Comparison of ENCODE assay signal across 7 mouse cellular contexts in genomic region chr1:164461726-164462125, GRCm38 (mm10). TPM values are rescaled to one million over a fixed set of nuclear protein-coding genes. Genes with fewer than 3 reads are reported as not detected.
DNase-seq lines count a peak whose midpoint lies in the region; ATAC-seq and TF ChIP-seq lines count a peak whose summit lies in the region.

No protein-coding gene starts in this region.

- H3K9ac ChIP-seq in hindbrain, postnatal 0 days (replicated peaks; ENCODE audit: low read length): peak overlapping the region; percentile 18; the same call in 1 of the 2 replicates
- H3K9ac ChIP-seq in neural tube, embryonic 15.5 days (replicated peaks): peak overlapping the region; percentile 29

- peaks cover 16% of the 10 kb centered on the region for H3K4me1 ChIP-seq in hindbrain, postnatal 0 days (ENCODE audit: insufficient read depth, low read length)
- peaks cover 34% of the 10 kb centered on the region for H3K4me1 ChIP-seq in neural tube, embryonic 15.5 days

- 0 out of 2 replicates have a peak overlapping the region, but pooled peaks have one; percentile 2 for H3K4me3 ChIP-seq in hindbrain, postnatal 0 days (ENCODE audit: low read length)
- H3K4me3 ChIP-seq in left cerebral cortex, adult 2 months: peak overlapping the region; percentile 38
- H3K4me3 ChIP-seq in neural tube, embryonic 15.5 days (replicated peaks): no peak overlapping the region

- H3K27ac ChIP-seq in hindbrain, postnatal 0 days: peak overlapping the region; percentile 36
- peak overlapping the region; percentile 90 for H3K27ac ChIP-seq in left cerebral cortex, adult 2 months
- H3K27ac ChIP-seq in neural tube, embryonic 15.5 days (replicated peaks): peak overlapping the region; percentile 5; the same call in 1 of the 2 replicates

- no peak for TF ChIP-seq CTCF in hindbrain, postnatal 0 days (IDR thresholded peaks at IDR 0.05; ENCODE audit: low read depth)
- TF ChIP-seq CTCF in left cerebral cortex, adult 2 months (IDR thresholded peaks at IDR 0.05): no peak

- no peaks in the 10 kb centered on the region for H3K27me3 ChIP-seq in hindbrain, postnatal 0 days (ENCODE audit: insufficient read depth, low read length)
- no peaks in the 10 kb centered on the region for H3K27me3 ChIP-seq in neural tube, embryonic 15.5 days (replicated peaks)

- 15% methylated on average over 10 of the region's 10 CpGs for whole genome bisulfite sequencing in hindbrain, postnatal 0 days
- WGBS in neural tube, embryonic 15.5 days: 25% methylated on average over 10 of the region's 10 CpGs

- ATAC-seq in hindbrain, postnatal 0 days: peak; percentile 22
- ATAC-seq in neural tube, embryonic 15.5 days (ENCODE audit: low FRiP score): no peak
- ATAC-seq in erythroid progenitor cell, adult 5-6 weeks (replicated peaks; ENCODE audit: low FRiP score, poor library complexity, severe bottlenecking): no peak

- no peaks in the 10 kb centered on the region for H3K36me3 ChIP-seq in hindbrain, postnatal 0 days (ENCODE audit: insufficient read depth, low read length)
- H3K36me3 ChIP-seq in neural tube, embryonic 15.5 days: no peaks in the 10 kb centered on the region

- peak; percentile 59 for DNase-seq in MN1 (ENCODE audit: low spot score)
- DNase-seq in adrenal gland, postnatal 25 days: peak; percentile 56
- DNase-seq in gastrocnemius, adult 18-20 months (ENCODE audit: low spot score): peak; percentile 46
- DNase-seq in hindbrain, postnatal 0 days (ENCODE audit: low spot score): peak; percentile 62
- DNase-seq in left cerebral cortex, adult 2 months (ENCODE audit: extremely low spot score in 1 of 2, low spot score in 2 of 2): peak; percentile 81 to 84

- peak overlapping the region; percentile 41 for H3K4me2 ChIP-seq in hindbrain, postnatal 0 days (ENCODE audit: low read depth, low read length)
- peak overlapping the region; percentile 43 for H3K4me2 ChIP-seq in neural tube, embryonic 15.5 days

- H3K9me3 ChIP-seq in hindbrain, postnatal 0 days (ENCODE audit: low read length): no peaks in the 10 kb centered on the region
- H3K9me3 ChIP-seq in neural tube, embryonic 15.5 days (replicated peaks): no peaks in the 10 kb centered on the region

- intact Hi-C loops in left cerebral cortex, adult 2 months (cut with DNase I): loop anchor here (1.0 to 2.0 kb wide), 3 partner anchors 81 to 223 kb away; no protein-coding TSS in a partner anchor

RNA-seq across cellular contexts. Expression of gene Atp1b1, which starts 3.6 kb away (rescaled TPM):
- total RNA-seq in adrenal gland, postnatal 25 days (2021): 64.2 and 66.9 TPM in 2 replicates
- 100 to 1,000 TPM; 179 to 280 TPM for total RNA-seq in gastrocnemius, adult 18-20 months (2021)
- total RNA-seq in hindbrain, postnatal 0 days (2014; rRNA removed): 283 and 393 TPM in 2 replicates
- polyA plus RNA-seq in hindbrain, postnatal 0 days (2015; fragmentation: Nextera tagmentation; extraction: Ambion mirVana): 629 and 642 TPM in 2 replicates
- 1,000 to 10,000 TPM; 1,624 to 1,674 TPM for total RNA-seq in left cerebral cortex, adult 2 months (2021)
- 383 and 428 TPM in 2 replicates for polyA plus RNA-seq in neural tube, embryonic 15.5 days (2015; fragmentation: Nextera tagmentation; extraction: Ambion mirVana)
- 24.9 and 41.5 TPM in 2 replicates for total RNA-seq in erythroid progenitor cell, adult 5-6 weeks (2015; ENCODE audit: low replicate concordance)
- 12.6 and 30.4 TPM in 2 replicates for total RNA-seq in erythroid progenitor cell, adult 5-6 weeks (2017; ENCODE audit: low replicate concordance)

Comparison
In these comparisons a context has a peak if more than half of its experiments do, and no peak if none do; other contexts are left out.
1. H3K27ac ChIP-seq: peak in every context shown above with its lines; median percentile 90 in left cerebral cortex, adult 2 months; 36 in hindbrain, postnatal 0 days; 5 in neural tube, embryonic 15.5 days.